Mouse (Mus musculus) heart, postnatal 36 days (tissue): ENCODE results near the gene Adprhl1. TPM values are rescaled to one million over a fixed set of nuclear protein-coding genes. Genes with fewer than 3 reads are reported as not detected.
A peak's percentile ranks its signal among the peaks of the same experiment; 100 is the strongest.

ENCODE experiments used
- DNase-seq, 2 experiments: peaks; one replicate each; pipeline ENCODE4 v3.0.0; 2021 to 2022
- intact Hi-C: fragments of 180-260 bp; cut with DNase I; formaldehyde crosslinking; loops from one replicate; pipeline ENCODE4 v1.15.1; 2025
- total RNA-seq, 2 experiments: library from RNA; stranded (reverse); gene quantifications; 2 replicates each; pipeline ENCODE4 v1.2.3; 2021

Adprhl1 gene
- 100 to 1,000 TPM; 573 to 582 TPM for total RNA-seq

- intact Hi-C loops: loop anchor here (5.0 kb wide), 1 partner anchor 42 kb away; no protein-coding TSS in a partner anchor
- peak; percentile 69 to 74 for DNase-seq
Measured at GRCm38 (mm10) chr8:13254019-13254418, at the start of gene Adprhl1. Gene Adprhl1 (minus strand): TSS chr8:13254162.

GRCm38 (mm10) chr8:13301036-13301435 is 47.1 kb upstream of the Adprhl1 start:
- no peak for DNase-seq
- intact Hi-C loops: no loop called here

- intact Hi-C loops: no loop called here
- DNase-seq: no peak
Measured at GRCm38 (mm10) chr8:13299571-13299970, 45.6 kb upstream of the Adprhl1 start.

- no peak for DNase-seq
- intact Hi-C loops: no loop called here
Measured at GRCm38 (mm10) chr8:13293677-13294470, 39.9 kb upstream of the Adprhl1 start.

GRCm38 (mm10) chr8:13292364-13292763 is 38.4 kb upstream of the Adprhl1 start:
- DNase-seq: peak; percentile 72 to 81
- intact Hi-C loops: no loop called here

GRCm38 (mm10) chr8:13288646-13289045 is 34.7 kb upstream of the Adprhl1 start:
- no peak for DNase-seq
- intact Hi-C loops: loop anchor here (10.0 kb wide), 1 partner anchor 496 kb away; the partner anchor contains the start of gene Upf3a

GRCm38 (mm10) chr8:13287692-13288623 is 34.0 kb upstream of the Adprhl1 start, which contains the start of the genes Dcun1d2 and Tmco3:
Gene Dcun1d2 (minus strand): TSS chr8:13288131.
Gene Tmco3 (plus strand): TSS chr8:13288190.
- DNase-seq: peak; percentile 96 to 99
- intact Hi-C loops: loop anchor here (10.0 kb wide), 1 partner anchor 497 kb away; the partner anchor contains the start of gene Upf3a

GRCm38 (mm10) chr8:13287304-13287691 is 33.3 kb upstream of the Adprhl1 start:
- intact Hi-C loops: loop anchor here (10.0 kb wide), 1 partner anchor 498 kb away; the partner anchor contains the start of gene Upf3a
- DNase-seq: peak in 1 of 2 experiments; percentile 86

GRCm38 (mm10) chr8:13283200-13283599 is 29.2 kb upstream of the Adprhl1 start:
- intact Hi-C loops: loop anchor here (10.0 kb wide), 1 partner anchor 502 kb away; the partner anchor contains the start of gene Upf3a
- DNase-seq: no peak

- intact Hi-C loops: no loop called here
- DNase-seq: no peak
Measured at GRCm38 (mm10) chr8:13276941-13277447, 23.0 kb upstream of the Adprhl1 start.

- intact Hi-C loops: no loop called here
- DNase-seq: no peak
Measured at GRCm38 (mm10) chr8:13272834-13273233, 18.9 kb upstream of the Adprhl1 start.

- no peak for DNase-seq
- intact Hi-C loops: no loop called here
Measured at GRCm38 (mm10) chr8:13267566-13267965, 13.6 kb upstream of the Adprhl1 start.

- intact Hi-C loops: loop anchor here (5.0 kb wide), 1 partner anchor 141 kb away; no protein-coding TSS in a partner anchor
- DNase-seq: no peak
Measured at GRCm38 (mm10) chr8:13263376-13263775, 9.4 kb upstream of the Adprhl1 start.

- intact Hi-C loops: loop anchor here (5.0 kb wide), 1 partner anchor 41 kb away; no protein-coding TSS in a partner anchor
- no peak for DNase-seq
Measured at GRCm38 (mm10) chr8:13253413-13253812, 549 bp downstream of the Adprhl1 start.

- intact Hi-C loops: loop anchor here (5.0 kb wide), 1 partner anchor 41 kb away; no protein-coding TSS in a partner anchor
- DNase-seq: peak in 1 of 2 experiments; percentile 25
Measured at GRCm38 (mm10) chr8:13252837-13253236, 1.1 kb downstream of the Adprhl1 start.

- DNase-seq: no peak
- intact Hi-C loops: no loop called here
Measured at GRCm38 (mm10) chr8:13244343-13244880, 9.6 kb downstream of the Adprhl1 start.

- intact Hi-C loops: no loop called here
- DNase-seq: no peak
Measured at GRCm38 (mm10) chr8:13242985-13243870, 10.7 kb downstream of the Adprhl1 start.

- no peak for DNase-seq
Measured at GRCm38 (mm10) chr8:13240691-13241090, 13.3 kb downstream of the Adprhl1 start.

GRCm38 (mm10) chr8:13240055-13240454 is 13.9 kb downstream of the Adprhl1 start:
- DNase-seq: no peak
- intact Hi-C loops: no loop called here

More at GRCm38 (mm10) chr8:13240691-13241090, 13.3 kb downstream of the Adprhl1 start:
- intact Hi-C loops: no loop called here
